Mouse (Mus musculus): ENCODE measurements around the gene Etl4. TPM values are rescaled to one million over a fixed set of nuclear protein-coding genes. Genes with fewer than 3 reads are reported as not detected.

The Etl4 gene
- 21.9 and 23.3 TPM in 2 replicates for polyA plus RNA-seq (2015; fragmentation: Nextera tagmentation; extraction: Ambion mirVana)

DNA sequence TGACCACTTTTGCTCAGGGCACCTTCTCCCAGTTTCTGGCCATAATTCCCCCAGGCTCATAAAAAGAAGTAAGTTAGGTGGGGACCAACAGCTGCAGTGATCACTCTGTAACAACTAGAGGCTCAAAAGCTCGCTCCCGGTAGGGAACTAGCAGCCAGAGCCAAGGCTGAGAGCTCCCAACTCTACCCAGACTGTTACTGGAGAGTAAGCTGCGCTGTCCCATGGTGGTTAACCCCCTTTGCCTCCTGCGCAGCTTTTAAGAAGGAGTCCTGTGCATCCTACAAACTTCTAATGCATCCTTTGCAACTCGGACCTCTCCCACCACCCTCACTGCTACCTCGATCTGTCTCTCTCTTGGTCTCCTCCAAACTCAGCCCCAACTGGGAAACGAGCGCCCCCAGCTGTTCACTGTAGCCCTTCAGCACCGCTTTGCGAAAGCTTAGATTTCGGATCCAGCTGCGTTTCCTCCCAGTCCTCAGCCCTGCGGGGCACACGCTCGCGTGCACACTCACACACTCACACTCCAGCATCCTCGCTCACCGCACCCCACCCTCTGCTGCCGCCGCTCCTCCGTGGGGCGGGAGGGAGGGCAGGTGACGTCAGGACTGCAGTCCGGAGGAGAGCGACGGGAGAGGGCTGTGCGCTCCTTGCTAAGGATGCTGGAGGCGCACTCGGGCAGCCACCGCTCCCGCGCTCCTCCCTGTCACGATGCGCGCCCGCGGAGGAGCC is at the start of gene Etl4:
Etl4 (plus strand) TSS at position 610 of the 729 bp plus-strand sequence.
- H3K4me1 ChIP-seq: peaks cover 7% of the 10 kb centered on the region; the same call in 1 of the 2 replicates
- peak within 1 kb of the TSS; percentile 90 for H3K4me2 ChIP-seq
- H3K9ac ChIP-seq: no peak within 1 kb of the TSS
- H3K27ac ChIP-seq: no peak within 1 kb of the TSS
- WGBS: 1% methylated on average over 36 of the region's 37 CpGs
- H3K27me3 ChIP-seq: peaks cover 30% of the 10 kb centered on the region
- ATAC-seq (ENCODE audit: borderline replicate concordance, extremely low read depth, low FRiP score, low TSS enrichment): peak; percentile 82
- H3K9me3 ChIP-seq: no peaks in the 10 kb centered on the region
- H3K4me3 ChIP-seq: peak within 1 kb of the TSS; percentile 42
- H3K36me3 ChIP-seq: no peaks in the 10 kb centered on the region

DNA sequence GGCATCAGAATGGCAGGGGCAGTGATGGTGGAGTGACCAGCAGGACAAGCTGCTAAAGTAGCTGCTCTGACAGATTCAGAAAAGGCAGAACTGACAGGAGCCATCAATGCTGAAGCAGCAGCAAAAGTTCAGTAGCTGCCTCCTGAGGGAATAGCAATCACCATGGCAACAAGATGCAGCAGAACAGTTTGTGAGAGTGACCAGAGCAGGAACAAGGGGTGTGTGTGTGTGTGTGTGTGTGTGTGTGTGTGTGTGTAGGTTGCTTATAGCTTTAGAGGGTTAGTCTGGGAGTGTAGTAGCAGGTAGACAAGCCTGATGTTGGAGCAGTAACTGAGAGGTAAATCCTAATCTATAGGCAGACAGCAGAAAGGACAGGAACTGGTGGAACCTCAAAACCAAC is 40.4 kb upstream of the Etl4 start:
- no peak overlapping the region for H3K4me2 ChIP-seq
- no peaks in the 10 kb centered on the region for H3K4me1 ChIP-seq
- H3K36me3 ChIP-seq: no peaks in the 10 kb centered on the region
- H3K27me3 ChIP-seq: no peaks in the 10 kb centered on the region
- H3K27ac ChIP-seq: no peak overlapping the region
- H3K4me3 ChIP-seq: no peak overlapping the region
- no peak for ATAC-seq (ENCODE audit: borderline replicate concordance, extremely low read depth, low FRiP score, low TSS enrichment)
- H3K9ac ChIP-seq: no peak overlapping the region
- H3K9me3 ChIP-seq: no peaks in the 10 kb centered on the region

DNA sequence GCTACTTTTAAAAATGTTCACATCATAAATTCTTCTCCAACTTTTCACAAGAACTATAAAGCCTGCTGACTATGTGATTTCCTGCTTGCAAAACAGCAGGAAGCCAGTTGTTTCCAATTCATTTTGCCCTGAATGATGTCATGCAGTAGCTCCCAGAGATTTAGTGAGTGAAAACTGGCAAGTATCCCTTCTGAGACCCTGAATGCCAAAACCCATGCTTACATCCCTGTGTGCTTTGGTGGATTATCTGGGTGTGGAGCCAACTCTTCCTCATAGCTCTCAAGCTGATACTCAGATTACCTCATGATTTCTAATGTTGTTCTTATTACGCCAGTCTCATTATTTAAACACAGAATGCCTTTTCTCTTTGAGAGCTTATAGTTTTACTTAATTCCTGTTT is 37.7 kb upstream of the Etl4 start:
- H3K4me3 ChIP-seq: no peak overlapping the region
- no peaks in the 10 kb centered on the region for H3K27me3 ChIP-seq
- 59% methylated on average over 1 of the region's 1 CpGs for WGBS
- H3K4me1 ChIP-seq: no peaks in the 10 kb centered on the region
- no peaks in the 10 kb centered on the region for H3K9me3 ChIP-seq
- ATAC-seq (ENCODE audit: borderline replicate concordance, extremely low read depth, low FRiP score, low TSS enrichment): no peak
- H3K9ac ChIP-seq: no peak overlapping the region
- H3K27ac ChIP-seq: no peak overlapping the region
- no peaks in the 10 kb centered on the region for H3K36me3 ChIP-seq
- no peak overlapping the region for H3K4me2 ChIP-seq

GRCm38 (mm10) chr2:19890875-19891274 is 18.7 kb upstream of the Etl4 start:
- WGBS: 39% methylated on average over 4 of the region's 4 CpGs

GRCm38 (mm10) chr2:19909900-19910780 is 560 bp downstream of the Etl4 start:
- peak overlapping the region; percentile 42 for H3K4me3 ChIP-seq
- under 1% methylated on average over 30 of the region's 31 CpGs for WGBS
- H3K9me3 ChIP-seq: no peaks in the 10 kb centered on the region
- H3K27ac ChIP-seq: no peak overlapping the region
- H3K4me2 ChIP-seq: peak overlapping the region; percentile 90
- H3K4me1 ChIP-seq: peaks cover 7% of the 10 kb centered on the region; the same call in 1 of the 2 replicates
- peak; percentile 27; the same call in 1 of the 2 replicates for ATAC-seq (ENCODE audit: borderline replicate concordance, extremely low read depth, low FRiP score, low TSS enrichment)
- no peak overlapping the region for H3K9ac ChIP-seq
- no peaks in the 10 kb centered on the region for H3K36me3 ChIP-seq
- peaks cover 30% of the 10 kb centered on the region for H3K27me3 ChIP-seq

More at GRCm38 (mm10) chr2:19890875-19891274, 18.7 kb upstream of the Etl4 start:
- ATAC-seq (ENCODE audit: borderline replicate concordance, extremely low read depth, low FRiP score, low TSS enrichment): no peak
- Histone ChIP-seq H3K9ac (no peak overlapping the region), H3K9me3 (no peaks in the 10 kb centered on the region), H3K36me3 (no peaks in the 10 kb centered on the region), H3K27me3 (no peaks in the 10 kb centered on the region), H3K27ac (no peak overlapping the region), H3K4me3 (no peak overlapping the region), H3K4me2 (no peak overlapping the region), H3K4me1 (no peaks in the 10 kb centered on the region)

- 6% methylated on average over 8 of the region's 8 CpGs for WGBS
- Histone ChIP-seq H3K27me3 (peaks cover 30% of the 10 kb centered on the region), H3K9me3 (no peaks in the 10 kb centered on the region), H3K4me2 (no peak overlapping the region), H3K9ac (no peak overlapping the region), H3K36me3 (no peaks in the 10 kb centered on the region), H3K4me3 (no peak overlapping the region), H3K4me1 (peaks cover 7% of the 10 kb centered on the region; the same call in 1 of the 2 replicates), H3K27ac (no peak overlapping the region)
- no peak for ATAC-seq (ENCODE audit: borderline replicate concordance, extremely low read depth, low FRiP score, low TSS enrichment)
Measured at GRCm38 (mm10) chr2:19910781-19911175, 1.2 kb downstream of the Etl4 start.

DNA sequence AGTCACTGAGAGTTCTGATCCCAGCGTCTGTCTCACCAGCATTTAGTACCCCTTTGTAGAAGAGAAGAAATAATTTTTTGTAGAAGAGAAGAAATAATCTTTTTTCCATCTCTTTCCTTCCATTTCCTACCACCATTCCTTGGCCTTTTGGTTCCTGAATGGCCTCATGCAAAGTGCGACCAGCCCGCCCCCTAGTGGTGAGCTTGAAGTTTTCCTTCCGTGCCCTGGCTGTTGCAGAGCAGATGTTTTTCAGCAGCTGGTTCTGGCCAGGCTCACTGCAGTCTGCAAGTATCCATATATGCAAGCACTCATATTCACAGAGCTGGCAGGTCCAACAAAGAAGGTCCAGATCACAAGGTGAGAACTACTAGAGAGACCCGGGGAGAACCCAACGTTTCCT is 9.6 kb downstream of the Etl4 start:
- Histone ChIP-seq H3K9me3 (no peaks in the 10 kb centered on the region), H3K27me3 (no peaks in the 10 kb centered on the region), H3K4me2 (no peak overlapping the region), H3K9ac (no peak overlapping the region), H3K4me3 (no peak overlapping the region), H3K27ac (no peak overlapping the region), H3K36me3 (no peaks in the 10 kb centered on the region), H3K4me1 (no peaks in the 10 kb centered on the region)
- ATAC-seq (ENCODE audit: borderline replicate concordance, extremely low read depth, low FRiP score, low TSS enrichment): peak; percentile 11; the same call in 1 of the 2 replicates
- 17% methylated on average over 6 of the region's 6 CpGs for WGBS

- WGBS: 77% methylated on average over 1 of the region's 1 CpGs
- Histone ChIP-seq H3K27me3 (no peaks in the 10 kb centered on the region), H3K4me3 (no peak overlapping the region), H3K9me3 (no peaks in the 10 kb centered on the region), H3K27ac (no peak overlapping the region), H3K36me3 (no peaks in the 10 kb centered on the region), H3K4me1 (no peaks in the 10 kb centered on the region), H3K4me2 (no peak overlapping the region), H3K9ac (no peak overlapping the region)
- ATAC-seq (ENCODE audit: borderline replicate concordance, extremely low read depth, low FRiP score, low TSS enrichment): no peak
Measured at GRCm38 (mm10) chr2:19930009-19930408, 20.4 kb downstream of the Etl4 start.

DNA sequence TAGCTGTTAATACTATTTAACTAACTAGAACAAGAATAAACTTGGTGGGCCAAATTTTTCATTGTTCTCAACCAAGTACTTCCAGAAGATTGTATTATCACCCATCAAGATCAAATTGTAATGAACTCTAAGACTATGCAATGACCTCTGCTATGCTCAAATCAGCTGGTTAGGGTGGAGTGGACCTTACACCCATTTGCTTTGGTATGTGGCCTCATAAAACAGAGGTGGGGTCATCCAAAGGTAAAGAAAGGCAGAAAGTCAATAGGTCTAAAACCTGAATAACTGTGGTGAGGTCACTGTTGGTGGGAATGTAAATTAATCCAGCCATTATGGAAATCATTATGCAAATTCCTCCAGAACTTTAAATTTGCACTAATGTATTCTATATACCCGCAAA is 24.3 kb downstream of the Etl4 start:
- 86% methylated on average over 1 of the region's 1 CpGs for WGBS
- H3K27ac ChIP-seq: no peak overlapping the region
- H3K27me3 ChIP-seq: no peaks in the 10 kb centered on the region
- H3K36me3 ChIP-seq: no peaks in the 10 kb centered on the region
- ATAC-seq (ENCODE audit: borderline replicate concordance, extremely low read depth, low FRiP score, low TSS enrichment): no peak
- H3K9ac ChIP-seq: no peak overlapping the region
- no peaks in the 10 kb centered on the region for H3K4me1 ChIP-seq
- no peak overlapping the region for H3K4me3 ChIP-seq
- no peak overlapping the region for H3K4me2 ChIP-seq
- no peaks in the 10 kb centered on the region for H3K9me3 ChIP-seq

GRCm38 (mm10) chr2:19945205-19945604 is 35.6 kb downstream of the Etl4 start:
- H3K9me3 ChIP-seq: no peaks in the 10 kb centered on the region
- H3K27ac ChIP-seq: no peak overlapping the region
- no peaks in the 10 kb centered on the region for H3K4me1 ChIP-seq
- no peak overlapping the region for H3K9ac ChIP-seq
- H3K4me2 ChIP-seq: no peak overlapping the region
- no peak for ATAC-seq (ENCODE audit: borderline replicate concordance, extremely low read depth, low FRiP score, low TSS enrichment)
- 88% methylated on average over 6 of the region's 6 CpGs for WGBS
- no peaks in the 10 kb centered on the region for H3K27me3 ChIP-seq
- H3K4me3 ChIP-seq: no peak overlapping the region
- H3K36me3 ChIP-seq: no peaks in the 10 kb centered on the region

DNA sequence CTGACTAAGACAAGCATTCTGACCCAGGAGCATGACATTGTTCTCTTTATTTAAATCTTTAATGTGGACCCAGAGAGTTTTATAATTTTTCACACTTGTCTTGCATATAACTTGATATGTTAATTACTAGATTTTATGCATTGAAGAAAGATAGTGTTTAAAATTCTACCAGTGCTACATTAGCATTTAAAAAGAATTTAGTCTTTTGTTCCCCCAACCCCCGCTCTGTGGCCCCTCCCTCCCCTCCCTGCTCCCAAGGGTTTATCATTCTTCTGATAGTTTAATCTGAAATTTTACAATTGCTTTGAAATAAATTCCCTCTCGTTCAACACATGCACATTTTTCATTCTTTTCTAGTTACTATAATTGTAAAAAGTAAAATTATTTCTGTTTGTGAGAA is 43.4 kb downstream of the Etl4 start:
- Histone ChIP-seq H3K27me3 (no peaks in the 10 kb centered on the region), H3K36me3 (no peaks in the 10 kb centered on the region), H3K4me1 (no peaks in the 10 kb centered on the region), H3K27ac (no peak overlapping the region), H3K9me3 (no peaks in the 10 kb centered on the region), H3K4me3 (no peak overlapping the region), H3K9ac (no peak overlapping the region), H3K4me2 (no peak overlapping the region)
- no peak for ATAC-seq (ENCODE audit: borderline replicate concordance, extremely low read depth, low FRiP score, low TSS enrichment)
- WGBS: 74% methylated on average over 2 of the region's 2 CpGs

- no peaks in the 10 kb centered on the region for H3K36me3 ChIP-seq
- ATAC-seq (ENCODE audit: borderline replicate concordance, extremely low read depth, low FRiP score, low TSS enrichment): no peak
- no peak overlapping the region for H3K9ac ChIP-seq
- H3K4me1 ChIP-seq: no peaks in the 10 kb centered on the region
- H3K27me3 ChIP-seq: no peaks in the 10 kb centered on the region
- no peak overlapping the region for H3K27ac ChIP-seq
- no peaks in the 10 kb centered on the region for H3K9me3 ChIP-seq
- no peak overlapping the region for H3K4me2 ChIP-seq
- 60% methylated on average over 7 of the region's 7 CpGs for WGBS
- no peak overlapping the region for H3K4me3 ChIP-seq
Measured at GRCm38 (mm10) chr2:19966445-19966844, 56.9 kb downstream of the Etl4 start.

Measured in lung, embryonic 15.5 days (tissue).